Mouse (Mus musculus) spleen, adult 2 months (tissue): ENCODE data around the gene Morn5. TPM values are rescaled to one million over a fixed set of nuclear protein-coding genes. Genes with fewer than 3 reads are reported as not detected.

Experiments used
- DNase-seq, 2 experiments: peaks; one replicate each; pipeline versions ENCODE4 v3.0.0 to v3.0.0-alpha.2; 2012 to 2021; ENCODE audit warnings: low spot score in 2 of 2, low read depth in 1 of 2
- H3K27ac ChIP-seq: fragments of 200-500 bp; 2 replicates; pipeline ENCODE4 v1.5.1; 2012; ENCODE audit warnings: low read length, inconsistent platforms; ENCODE audit not compliant: insufficient read depth
- H3K27me3 ChIP-seq: fragments of 200-500 bp; 2 replicates; pipeline ENCODE4 v1.6.1; 2012; ENCODE audit warnings: mild to moderate bottlenecking, moderate library complexity, low read length, inconsistent platforms; ENCODE audit not compliant: control insufficient read depth, insufficient read depth
- H3K36me3 ChIP-seq: fragments of 200-500 bp; 2 replicates; pipeline ENCODE4 v1.6.1; 2012; ENCODE audit warnings: mild to moderate bottlenecking, low read length, inconsistent platforms; ENCODE audit not compliant: control insufficient read depth, insufficient read depth
- H3K4me1 ChIP-seq: fragments of 200-500 bp; 2 replicates; pipeline ENCODE4 v1.6.1; 2011; ENCODE audit warnings: inconsistent platforms; ENCODE audit not compliant: control insufficient read depth, insufficient read depth, insufficient read length
- H3K4me3 ChIP-seq: fragments of 200-500 bp; 2 replicates; pipeline ENCODE4 v1.5.1; 2011; ENCODE audit warnings: mild to moderate bottlenecking, inconsistent platforms; ENCODE audit not compliant: insufficient read depth, insufficient read length; ENCODE audit errors: extremely low read depth
- CTCF ChIP-seq: fragments of 200-500 bp; IDR thresholded peaks from 2 replicates; pipeline ENCODE4 v1.5.1; 2011; ENCODE audit warnings: mild to moderate bottlenecking, inconsistent platforms; ENCODE audit not compliant: insufficient read depth, insufficient read length, insufficient replicate concordance; ENCODE audit errors: extremely low read depth
- POLR2A ChIP-seq: fragments of 200-500 bp; IDR thresholded peaks from 2 replicates; pipeline ENCODE4 v1.6.1; 2011; ENCODE audit warnings: low read depth, low read length, inconsistent platforms
- WGBS: fragments of 180-500 bp; shearing (Covaris S2); methylation state at CpG from one replicate; pipeline ENCODE4 v1.1.7; 2018; 5-methylcytosine and 5-hydroxymethylcytosine counted together
- polyA plus RNA-seq: library from polyadenylated mRNA; depleted of rRNA; stranded (reverse); fragments of >200 nt; gene quantifications from 2 replicates; pipeline ENCODE4 v1.2.3, GENCODE M21; 2012

The Morn5 gene
- polyA plus RNA-seq, 1 experiment = not detected

DNA sequence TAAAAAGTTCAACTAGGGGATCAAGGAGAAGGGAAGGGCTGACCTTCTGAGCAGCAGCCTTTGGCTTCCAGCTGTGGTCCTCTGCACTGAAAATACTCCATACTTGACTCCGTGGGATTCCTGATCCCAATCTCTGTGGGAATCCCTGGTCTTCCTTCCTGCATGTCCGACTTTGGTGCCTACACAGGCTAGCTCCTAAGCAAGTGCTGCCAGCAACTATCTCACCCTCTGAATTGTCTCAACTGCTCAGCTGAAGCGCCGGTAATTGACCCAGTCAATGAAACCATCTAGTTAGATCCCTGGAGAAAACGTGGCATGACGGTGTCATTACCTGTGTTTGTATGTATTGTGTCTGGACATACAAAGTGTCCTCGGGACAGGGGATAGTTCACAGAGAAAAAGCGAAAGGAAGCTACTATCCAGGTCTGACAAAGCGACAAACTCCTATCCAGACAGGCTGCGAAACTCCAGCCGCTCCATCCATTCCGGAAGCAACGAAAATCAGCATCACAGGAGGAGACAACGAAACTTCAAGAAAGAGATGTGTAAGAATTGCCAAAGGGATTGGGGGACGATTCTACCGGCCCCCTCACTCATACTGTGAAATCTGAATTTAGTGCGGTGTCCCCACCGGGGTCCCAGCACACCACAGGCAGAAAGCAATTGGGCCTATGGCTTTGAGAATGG, 48.0 kb downstream of the Morn5 start:
- DNase-seq = no peak
- H3K27ac ChIP-seq = no peak overlapping the region
- 15% methylated on average over 18 of the region's 18 CpGs for WGBS
- no peaks in the 10 kb centered on the region for H3K36me3 ChIP-seq
- no peak overlapping the region for H3K4me3 ChIP-seq
- H3K27me3 ChIP-seq = peaks cover 11% of the 10 kb centered on the region
- no peaks in the 10 kb centered on the region for H3K4me1 ChIP-seq
- TF ChIP-seq CTCF (no peak), POLR2A (no peak)

- no peak for DNase-seq
- Histone ChIP-seq H3K4me1 (no peaks in the 10 kb centered on the region), H3K4me3 (no peak overlapping the region), H3K36me3 (no peaks in the 10 kb centered on the region), H3K27ac (no peak overlapping the region), H3K27me3 (peaks cover 10% of the 10 kb centered on the region)
- TF ChIP-seq POLR2A (no peak), CTCF (no peak)
- WGBS = 25% methylated on average over 5 of the region's 5 CpGs
Measured at GRCm38 (mm10) chr2:36098021-36098420, 48.8 kb downstream of the Morn5 start.

DNA sequence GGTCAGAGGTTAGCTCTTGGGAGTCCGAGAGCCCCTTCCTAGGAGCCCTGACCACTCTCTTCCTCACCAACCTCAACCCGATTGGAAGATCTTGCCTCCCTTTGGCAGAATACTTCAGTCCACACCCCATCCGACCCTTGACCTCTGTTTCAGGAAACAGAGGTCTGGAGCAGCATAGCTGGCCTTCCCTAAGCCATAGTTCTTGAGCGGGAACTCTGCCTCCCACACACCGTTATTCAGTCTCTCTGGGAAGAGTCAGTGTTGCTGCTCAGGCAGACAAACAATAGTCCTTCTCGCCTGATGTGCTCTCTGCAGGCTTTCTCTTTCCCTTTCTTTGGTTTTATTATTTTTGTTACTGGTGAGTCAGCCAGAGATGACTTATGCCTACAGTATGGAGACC, 50.5 kb downstream of the Morn5 start:
- no peak for DNase-seq
- peaks cover 17% of the 10 kb centered on the region for H3K27me3 ChIP-seq
- TF ChIP-seq POLR2A = no peak
- no peak for TF ChIP-seq CTCF

DNA sequence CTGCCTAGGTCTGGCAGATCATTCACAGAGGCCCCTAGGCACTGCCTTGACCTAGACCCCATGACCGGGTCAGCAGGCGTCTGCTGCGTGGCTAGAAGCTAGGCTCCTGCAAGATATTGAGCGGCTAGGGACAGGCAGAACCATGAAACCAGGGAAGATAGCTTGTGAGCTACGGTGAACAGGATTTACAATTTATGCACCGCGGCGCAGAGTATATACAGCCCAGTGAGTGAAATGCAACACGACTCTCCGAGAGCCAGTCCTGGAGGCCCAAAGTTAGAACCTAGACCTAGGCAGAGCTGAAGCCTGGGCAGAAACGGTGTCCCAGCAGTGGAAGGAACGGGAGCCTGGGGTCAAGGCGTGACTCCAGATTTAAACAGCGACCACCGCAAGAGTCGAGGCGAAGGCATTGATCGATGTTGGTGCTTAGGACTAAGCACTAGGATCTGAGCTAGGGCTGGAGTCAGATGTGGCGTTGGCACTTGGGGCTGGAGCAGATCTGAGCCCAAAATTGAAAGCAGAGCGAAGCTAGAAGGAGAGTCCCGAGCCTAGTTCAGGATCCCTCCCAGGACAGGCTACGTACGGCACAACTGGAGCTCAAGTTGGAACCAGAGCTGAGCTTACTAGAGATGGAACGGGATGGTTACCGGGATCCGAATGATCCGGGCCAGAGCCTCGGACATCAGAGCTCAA, 52.8 kb downstream of the Morn5 start:
- Histone ChIP-seq H3K36me3 (no peaks in the 10 kb centered on the region), H3K4me3 (no peak overlapping the region), H3K4me1 (peaks cover 4% of the 10 kb centered on the region), H3K27me3 (peaks cover 21% of the 10 kb centered on the region), H3K27ac (no peak overlapping the region)
- no peak for DNase-seq
- 12% methylated on average over 28 of the region's 28 CpGs for WGBS
- no peak for TF ChIP-seq CTCF

More for the DNA sequence above, 50.5 kb downstream of the Morn5 start:
- WGBS = 56% methylated on average over 6 of the region's 6 CpGs
- Histone ChIP-seq H3K27ac (no peak overlapping the region), H3K4me3 (no peak overlapping the region), H3K4me1 (peaks cover 4% of the 10 kb centered on the region), H3K36me3 (no peaks in the 10 kb centered on the region)

- WGBS = 9% methylated on average over 21 of the region's 21 CpGs
- DNase-seq = no peak
- peaks cover 4% of the 10 kb centered on the region for H3K4me1 ChIP-seq
- no peak overlapping the region for H3K4me3 ChIP-seq
- no peaks in the 10 kb centered on the region for H3K36me3 ChIP-seq
- H3K27ac ChIP-seq = no peak overlapping the region
- H3K27me3 ChIP-seq = peaks cover 21% of the 10 kb centered on the region
- TF ChIP-seq CTCF = no peak
- no peak for TF ChIP-seq POLR2A
Measured at GRCm38 (mm10) chr2:36102559-36102946, 53.3 kb downstream of the Morn5 start.

DNA sequence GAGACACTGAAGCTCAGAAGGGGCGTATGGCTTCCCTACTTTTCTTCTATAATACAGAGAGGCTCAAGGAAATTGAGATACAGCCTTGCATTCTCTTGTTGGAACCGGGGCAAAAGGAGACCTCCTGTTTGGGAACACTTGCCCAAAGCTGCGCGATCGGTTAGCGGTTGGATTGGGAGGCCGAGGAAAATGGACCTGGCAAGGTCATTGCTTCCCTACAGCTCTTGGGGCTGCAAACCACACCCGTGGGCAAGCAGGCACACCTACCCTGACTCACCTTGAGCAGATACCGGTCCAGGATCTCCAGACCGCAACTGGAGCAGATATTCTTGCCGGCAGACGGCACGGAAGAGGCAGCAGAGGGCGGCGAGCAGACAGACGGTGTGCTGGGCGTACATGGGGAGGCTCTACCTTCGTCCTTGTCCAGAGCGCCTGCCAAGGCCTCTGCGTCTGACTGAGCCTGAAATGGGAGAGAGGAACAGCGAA, 53.9 kb downstream of the Morn5 start:
- TF ChIP-seq POLR2A (no peak), CTCF (no peak)
- no peaks in the 10 kb centered on the region for H3K36me3 ChIP-seq
- no peak overlapping the region for H3K27ac ChIP-seq
- whole genome bisulfite sequencing = 5% methylated on average over 21 of the region's 21 CpGs
- peaks cover 4% of the 10 kb centered on the region for H3K4me1 ChIP-seq
- no peak overlapping the region for H3K4me3 ChIP-seq
- DNase-seq = no peak
- H3K27me3 ChIP-seq = peaks cover 21% of the 10 kb centered on the region

DNA sequence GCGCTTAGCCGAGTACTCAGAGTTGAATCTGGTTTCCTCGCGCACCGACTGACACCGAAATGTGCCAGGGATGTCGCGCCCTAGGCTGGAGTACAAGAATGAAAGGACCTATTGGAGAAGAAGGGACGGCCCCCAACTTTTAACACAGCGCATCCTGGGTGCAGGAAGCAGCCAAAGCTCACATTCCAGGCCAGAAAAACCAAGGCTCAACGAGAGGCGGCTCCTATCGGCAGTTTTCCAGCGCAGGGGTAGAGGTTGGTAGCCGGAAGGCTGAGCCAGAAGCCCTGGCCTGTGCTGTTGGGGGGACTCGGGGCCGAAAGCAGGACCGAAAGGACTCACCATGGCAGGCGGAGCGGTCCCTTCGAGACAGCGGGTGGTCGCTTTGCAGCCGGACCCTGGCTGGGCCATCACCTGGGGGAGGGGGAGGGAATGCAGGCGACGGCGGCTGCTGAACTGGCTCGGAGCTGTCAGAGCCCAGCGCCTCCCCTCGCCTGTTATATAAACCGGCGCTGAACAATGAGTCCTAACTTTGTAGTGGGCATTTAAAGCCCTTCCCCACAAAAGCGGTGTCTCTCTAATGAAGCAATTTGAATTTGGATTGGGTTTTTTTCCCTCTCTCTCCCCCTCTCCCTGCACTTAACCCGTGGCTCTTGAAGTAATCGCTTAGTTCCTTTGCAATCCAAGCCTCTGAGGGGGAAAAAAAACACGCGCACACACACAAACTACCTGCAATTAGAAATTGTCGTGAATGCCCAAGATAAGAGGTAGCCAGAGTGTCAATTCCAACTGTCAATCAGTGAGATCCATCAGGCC, 54.5 kb downstream of the Morn5 start:
- H3K36me3 ChIP-seq = no peaks in the 10 kb centered on the region
- H3K27ac ChIP-seq = no peak overlapping the region
- 6% methylated on average over 38 of the region's 38 CpGs for WGBS
- H3K27me3 ChIP-seq = peaks cover 20% of the 10 kb centered on the region
- H3K4me1 ChIP-seq = peaks cover 4% of the 10 kb centered on the region
- DNase-seq = no peak
- H3K4me3 ChIP-seq = no peak overlapping the region
- TF ChIP-seq CTCF = no peak
- no peak for TF ChIP-seq POLR2A
